In the genomic region with DNA sequence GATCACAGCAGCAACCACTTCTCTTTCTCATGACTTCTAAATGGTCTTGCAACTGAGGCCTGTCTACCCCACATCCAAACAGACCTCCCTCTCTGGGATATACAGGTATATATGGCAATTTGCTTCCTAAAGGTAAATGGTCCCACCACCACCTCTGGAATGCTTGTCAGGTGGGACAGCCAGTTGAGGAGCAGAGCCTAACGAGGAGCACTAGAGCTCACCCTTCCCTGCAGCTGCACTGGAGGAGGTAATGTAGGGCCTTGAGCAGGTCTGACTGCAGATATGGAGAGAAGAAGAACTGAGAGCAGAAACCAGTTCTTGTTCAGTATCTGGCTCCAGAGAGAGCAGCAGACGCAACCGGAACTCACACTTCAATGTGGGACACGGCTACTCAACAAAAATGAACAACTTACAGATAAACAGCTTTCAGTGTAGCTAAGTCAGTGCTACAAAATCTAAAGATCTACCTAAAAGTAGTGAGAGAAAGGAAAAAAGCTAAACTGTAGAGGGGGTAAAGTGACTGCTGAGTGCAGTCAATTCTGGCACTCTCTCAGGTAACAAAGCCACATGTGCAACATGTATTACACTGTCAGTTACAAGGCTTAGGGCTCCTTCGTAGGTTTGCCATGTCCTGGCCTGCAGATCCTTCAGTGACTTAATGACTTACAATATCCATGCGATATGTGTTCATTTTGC, we compare ENCODE assay signal across 14 mouse cellular contexts. TPM values are rescaled to one million over a fixed set of nuclear protein-coding genes. Genes with fewer than 3 reads are reported as not detected.
DNase-seq lines count a peak whose midpoint lies in the region; ATAC-seq and TF ChIP-seq lines count a peak whose summit lies in the region.
"Had no signal": no experiment of that assay in that cellular context is flagged by ENCODE, and none has a peak within 500 bp of the region (broad histone marks: within the 10 kb centered on the region; RNA-seq: fewer than 3 reads in every experiment).

No protein-coding gene starts in this region.

- DNase-seq in kidney, adult 8-10 months, result no peak
- DNase-seq in lung, postnatal 0 days (ENCODE audit: low spot score), result no peak
- no peak for DNase-seq in left cerebral cortex, postnatal 4 days
- DNase-seq: cerebellum, postnatal 14 days; kidney, postnatal 4 days; lung, postnatal 10 days; spleen, adult 18-20 months; thymus, adult 18-20 months had no signal

- no peak overlapping the region for H3K4me2 ChIP-seq in forebrain, embryonic 12.5 days
- no peak overlapping the region for H3K4me2 ChIP-seq in forebrain, embryonic 16.5 days (ENCODE audit: low read length)
- H3K4me2 ChIP-seq in kidney, embryonic 16.5 days (replicated peaks; ENCODE audit: low read depth, low read length), result no peak overlapping the region
- H3K4me2 ChIP-seq in lung, postnatal 0 days (replicated peaks; ENCODE audit: low read depth, low read length), result no peak overlapping the region
- H3K4me2 ChIP-seq: embryonic facial prominence, embryonic 13.5 days had no signal

- no peak overlapping the region for H3K9ac ChIP-seq in forebrain, embryonic 12.5 days
- H3K9ac ChIP-seq in forebrain, embryonic 16.5 days (replicated peaks; ENCODE audit: low read depth, low read length), result no peak overlapping the region
- H3K9ac ChIP-seq in kidney, embryonic 16.5 days (replicated peaks; ENCODE audit: low read length), result no peak overlapping the region
- H3K9ac ChIP-seq in lung, postnatal 0 days (replicated peaks; ENCODE audit: low read depth), result no peak overlapping the region
- H3K9ac ChIP-seq: embryonic facial prominence, embryonic 13.5 days had no signal

- no peaks in the 10 kb centered on the region for H3K27me3 ChIP-seq in forebrain, embryonic 12.5 days
- H3K27me3 ChIP-seq in forebrain, embryonic 16.5 days (replicated peaks; ENCODE audit: control insufficient read depth, insufficient read depth, low read length), result no peaks in the 10 kb centered on the region
- no peaks in the 10 kb centered on the region for H3K27me3 ChIP-seq in kidney, embryonic 16.5 days (ENCODE audit: insufficient read depth, low read length)
- H3K27me3 ChIP-seq in lung, postnatal 0 days (replicated peaks; ENCODE audit: insufficient read depth, low read length), result no peaks in the 10 kb centered on the region
- H3K27me3 ChIP-seq: embryonic facial prominence, embryonic 13.5 days had no signal

- H3K36me3 ChIP-seq in forebrain, embryonic 12.5 days (replicated peaks), result no peaks in the 10 kb centered on the region
- no peaks in the 10 kb centered on the region for H3K36me3 ChIP-seq in forebrain, embryonic 16.5 days (ENCODE audit: control insufficient read depth, insufficient read depth)
- no peaks in the 10 kb centered on the region for H3K36me3 ChIP-seq in kidney, embryonic 16.5 days (ENCODE audit: insufficient read depth, low read length)
- no peaks in the 10 kb centered on the region for H3K36me3 ChIP-seq in lung, postnatal 0 days (ENCODE audit: insufficient read depth, low read length)
- H3K36me3 ChIP-seq: embryonic facial prominence, embryonic 13.5 days had no signal

- TF ChIP-seq EP300 in lung, postnatal 0 days (IDR thresholded peaks at IDR 0.05), result no peak

- H3K4me1 ChIP-seq in forebrain, embryonic 12.5 days, result peaks cover 8% of the 10 kb centered on the region; the same call in 1 of the 2 replicates
- peaks cover 11% of the 10 kb centered on the region for H3K4me1 ChIP-seq in forebrain, embryonic 16.5 days (replicated peaks; ENCODE audit: control insufficient read depth, insufficient read depth, low read length)
- peaks cover 18% of the 10 kb centered on the region; the same call in 1 of the 2 replicates for H3K4me1 ChIP-seq in kidney, embryonic 16.5 days (ENCODE audit: insufficient read depth, low read length)
- no peaks in the 10 kb centered on the region for H3K4me1 ChIP-seq in lung, postnatal 0 days (ENCODE audit: insufficient read depth, low read depth, low read length)

- WGBS in forebrain, embryonic 12.5 days, result 90% methylated on average over 6 of the region's 6 CpGs
- WGBS in forebrain, embryonic 16.5 days, result 86% methylated on average over 6 of the region's 6 CpGs
- 81% methylated on average over 6 of the region's 6 CpGs for WGBS in kidney, embryonic 16.5 days
- 61% methylated on average over 6 of the region's 6 CpGs for WGBS in lung, postnatal 0 days

- no peak for TF ChIP-seq CTCF in lung, postnatal 0 days (IDR thresholded peaks at IDR 0.05)

- intact Hi-C loops in left cerebral cortex, postnatal 4 days (cut with DNase I), result no loop called here

- no peak overlapping the region for H3K4me3 ChIP-seq in forebrain, embryonic 12.5 days (replicated peaks)
- no peak overlapping the region for H3K4me3 ChIP-seq in forebrain, embryonic 16.5 days (replicated peaks; ENCODE audit: low read length)
- no peak overlapping the region for H3K4me3 ChIP-seq in kidney, embryonic 16.5 days (ENCODE audit: low read length)
- no peak overlapping the region for H3K4me3 ChIP-seq in lung, postnatal 0 days (ENCODE audit: low read depth, low read length)
- H3K4me3 ChIP-seq: embryonic facial prominence, embryonic 13.5 days had no signal

- H3K27ac ChIP-seq in forebrain, embryonic 12.5 days, result 0 out of 2 replicates have a peak overlapping the region, but pooled peaks have one; percentile 36
- no peak overlapping the region for H3K27ac ChIP-seq in forebrain, embryonic 16.5 days (ENCODE audit: low read length)
- 0 out of 2 replicates have a peak overlapping the region, but pooled peaks have one; percentile 17 for H3K27ac ChIP-seq in kidney, embryonic 16.5 days (ENCODE audit: low read length)
- H3K27ac ChIP-seq in lung, postnatal 0 days (ENCODE audit: low read length), result no peak overlapping the region

- no peak for ATAC-seq in forebrain, embryonic 12.5 days (ENCODE audit: low FRiP score)
- ATAC-seq in forebrain, embryonic 16.5 days, result no peak
- ATAC-seq in kidney, embryonic 16.5 days (ENCODE audit: low FRiP score, low TSS enrichment), result no peak
- ATAC-seq in granulocyte monocyte progenitor cell, adult 5-6 weeks (replicated peaks; ENCODE audit: poor library complexity, severe bottlenecking), result peak; percentile 43
- ATAC-seq in megakaryocyte-erythroid progenitor cell, adult 5-6 weeks (replicated peaks; ENCODE audit: low FRiP score, low TSS enrichment, poor library complexity, severe bottlenecking), result peak; percentile 38; the same call in 1 of the 2 replicates
- no peak for ATAC-seq in lung, postnatal 0 days

- H3K9me3 ChIP-seq in forebrain, embryonic 12.5 days, result no peaks in the 10 kb centered on the region
- H3K9me3 ChIP-seq in forebrain, embryonic 16.5 days (ENCODE audit: control insufficient read depth, low read length), result no peaks in the 10 kb centered on the region
- no peaks in the 10 kb centered on the region for H3K9me3 ChIP-seq in kidney, embryonic 16.5 days (ENCODE audit: low read length)
- no peaks in the 10 kb centered on the region for H3K9me3 ChIP-seq in lung, postnatal 0 days (ENCODE audit: low read length)
- H3K9me3 ChIP-seq: embryonic facial prominence, embryonic 13.5 days had no signal

RNA-seq across cellular contexts. Expression of a gene that starts 21.8 kb away (rescaled TPM):
- 121 and 125 TPM in 2 replicates for polyA plus RNA-seq in forebrain, embryonic 12.5 days (2016; fragmentation: Nextera tagmentation; extraction: Ambion mirVana)
- polyA plus RNA-seq in forebrain, embryonic 16.5 days (2015; fragmentation: Nextera tagmentation; extraction: Ambion mirVana), result 131 and 145 TPM in 2 replicates
- polyA plus RNA-seq in kidney, embryonic 16.5 days (2015; fragmentation: Nextera tagmentation; extraction: Ambion mirVana), result 92.0 and 98.8 TPM in 2 replicates
- 46.7 and 50.7 TPM in 2 replicates for total RNA-seq in granulocyte monocyte progenitor cell, adult 5-6 weeks (2014; fragmentation: Nextera tagmentation)
- total RNA-seq in granulocyte monocyte progenitor cell, adult 5-6 weeks (2017), result 25.4 and 34.3 TPM in 2 replicates
- total RNA-seq in megakaryocyte-erythroid progenitor cell, adult 5-6 weeks (2014; fragmentation: Nextera tagmentation), result 51.3 and 62.6 TPM in 2 replicates
- 42.5 and 48.4 TPM in 2 replicates for total RNA-seq in megakaryocyte-erythroid progenitor cell, adult 5-6 weeks (2017)
- polyA plus RNA-seq in lung, postnatal 0 days (2015; fragmentation: Nextera tagmentation; extraction: Ambion mirVana), result 48.3 and 55.0 TPM in 2 replicates
- total RNA-seq in left cerebral cortex, postnatal 4 days (2021), result 100 to 1,000 TPM; 111 TPM

RNA-seq across cellular contexts. Expression of a gene that starts 40.7 kb away (rescaled TPM):
- polyA plus RNA-seq in forebrain, embryonic 12.5 days (2016; fragmentation: Nextera tagmentation; extraction: Ambion mirVana), result 55.9 and 56.6 TPM in 2 replicates
- polyA plus RNA-seq in forebrain, embryonic 16.5 days (2015; fragmentation: Nextera tagmentation; extraction: Ambion mirVana), result 41.0 and 45.0 TPM in 2 replicates
- polyA plus RNA-seq in kidney, embryonic 16.5 days (2015; fragmentation: Nextera tagmentation; extraction: Ambion mirVana), result 57.6 and 59.2 TPM in 2 replicates
- 61.9 and 68.6 TPM in 2 replicates for total RNA-seq in granulocyte monocyte progenitor cell, adult 5-6 weeks (2014; fragmentation: Nextera tagmentation)
- 97.9 and 106 TPM in 2 replicates for total RNA-seq in granulocyte monocyte progenitor cell, adult 5-6 weeks (2017)
- total RNA-seq in megakaryocyte-erythroid progenitor cell, adult 5-6 weeks (2014; fragmentation: Nextera tagmentation), result 95.3 and 95.8 TPM in 2 replicates
- total RNA-seq in megakaryocyte-erythroid progenitor cell, adult 5-6 weeks (2017), result 164 and 178 TPM in 2 replicates
- polyA plus RNA-seq in lung, postnatal 0 days (2015; fragmentation: Nextera tagmentation; extraction: Ambion mirVana), result 21.8 and 21.9 TPM in 2 replicates
- total RNA-seq in left cerebral cortex, postnatal 4 days (2021), result 10 to 100 TPM; 44.2 to 46.4 TPM

Comparison
In these comparisons a context has a peak if more than half of its experiments do, and no peak if none do; other contexts are left out.
1. H3K27ac ChIP-seq: peak in forebrain, embryonic 12.5 days (single experiment) and kidney, embryonic 16.5 days (single experiment); none in forebrain, embryonic 16.5 days (single experiment) and lung, postnatal 0 days (single experiment).
2. ATAC-seq: peak in granulocyte monocyte progenitor cell, adult 5-6 weeks (single experiment) and megakaryocyte-erythroid progenitor cell, adult 5-6 weeks (single experiment); none in forebrain, embryonic 12.5 days (single experiment), forebrain, embryonic 16.5 days (single experiment), kidney, embryonic 16.5 days (single experiment) and lung, postnatal 0 days (single experiment).